Mouse (Mus musculus) gastrocnemius, adult 2 months (tissue): ENCODE data around the gene Cdc73. TPM values are rescaled to one million over a fixed set of nuclear protein-coding genes. Genes with fewer than 3 reads are reported as not detected.
A peak's percentile ranks its signal among the peaks of the same experiment; 100 is the strongest.
"Not testable (repeated sequence)": the region's sequence is repeated elsewhere in the genome, so short reads cannot be mapped to it uniquely, and the experiment has no call there.

Experiments used
- DNase-seq: peaks from one replicate; pipeline ENCODE4 v3.0.0; 2022
- H3K27ac ChIP-seq: fragments of 200-600 bp; 2 replicates; pipeline ENCODE4 v1.8.1; 2022; ENCODE audit warnings: mild to moderate bottlenecking
- H3K4me3 ChIP-seq: fragments of 200-600 bp; 2 replicates; pipeline ENCODE4 v1.8.1; 2022; ENCODE audit warnings: mild to moderate bottlenecking, moderate library complexity
- CTCF ChIP-seq: fragments of 200-600 bp; IDR thresholded peaks from 2 replicates; pipeline ENCODE4 v1.8.1; 2022; ENCODE audit warnings: antibody characterized with exemption, mild to moderate bottlenecking, moderate library complexity
- intact Hi-C: fragments of 180-260 bp; cut with DNase I; formaldehyde crosslinking; loops from one replicate; pipeline ENCODE4 v1.15.1; 2025
- long read RNA-seq, 2 experiments: library from polyadenylated mRNA; stranded (forward); transcript quantifications; one replicate each; pipeline ENCODE4 v2.0.0; 2021
- total RNA-seq, 2 experiments: library from RNA; stranded (reverse); gene quantifications; 2 replicates each; pipeline ENCODE4 v1.2.3; 2021

The Cdc73 gene
- total RNA-seq = 10 to 100 TPM; 48.8 to 52.7 TPM
- long read RNA-seq, experiment 1, full-length matches to known transcripts = 25 of 31 reads
- long read RNA-seq, experiment 1, partial matches to known transcripts = 0 of 31 reads
- long read RNA-seq, experiment 1, other reads (novel, unspliced or antisense) = 6 of 31 reads
- long read RNA-seq, experiment 2, full-length matches to known transcripts = 31 of 38 reads
- long read RNA-seq, experiment 2, partial matches to known transcripts = 1 of 38 reads
- long read RNA-seq, experiment 2, other reads (novel, unspliced or antisense) = 6 of 38 reads

DNA sequence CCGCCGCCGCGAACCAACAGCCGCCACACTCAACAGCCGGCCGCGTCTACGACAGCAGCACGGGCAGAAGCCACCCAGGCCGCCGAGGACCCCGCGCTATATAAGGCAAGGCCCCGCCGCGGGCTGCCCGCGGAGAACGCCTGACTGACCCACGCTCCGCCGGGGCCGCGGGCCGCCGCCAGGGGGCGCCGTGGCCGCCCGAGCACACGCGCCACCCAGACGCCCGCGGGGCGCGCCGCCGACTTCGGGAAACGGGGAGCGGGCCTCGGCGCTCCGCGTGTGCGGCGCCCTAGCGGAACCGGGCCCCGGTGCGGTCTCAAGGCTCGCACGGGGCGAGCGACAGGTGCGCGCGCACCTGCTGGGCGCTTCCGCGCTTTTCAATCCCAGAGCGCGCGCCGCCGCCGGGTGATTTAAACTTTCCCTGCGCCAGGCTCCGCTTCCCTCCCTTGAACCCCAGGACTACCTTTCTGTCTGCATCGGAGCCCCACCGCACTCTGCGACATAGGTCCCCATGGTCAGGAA, at the start of gene Cdc73:
TSS of gene Cdc73 (minus strand) at position 153 of the 522 bp plus-strand sequence.
- peak; percentile 95 for DNase-seq
- peak within 1 kb of the TSS; percentile 96 for H3K27ac ChIP-seq
- peak; percentile 85 for TF ChIP-seq CTCF

DNA sequence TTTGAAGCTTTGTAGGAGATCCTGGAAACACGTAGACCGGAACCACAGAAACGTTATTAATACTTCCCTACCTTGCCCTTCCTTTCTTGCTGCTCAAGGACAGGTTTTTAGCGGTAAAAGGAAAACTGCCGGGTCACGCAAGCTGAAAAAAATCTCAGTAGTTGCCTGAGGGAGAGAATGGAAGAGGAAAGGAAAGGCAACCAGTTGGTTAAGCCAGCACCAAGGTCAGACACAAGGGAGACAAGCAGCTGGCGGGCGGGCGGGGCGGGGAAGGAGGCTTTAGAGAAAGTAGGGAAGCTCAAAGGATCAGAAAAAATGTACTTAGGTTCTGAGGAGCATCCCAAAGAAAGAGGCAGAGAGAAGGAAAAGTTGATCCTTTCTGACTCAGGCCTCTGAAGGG, 43.2 kb upstream of the Cdc73 start:
- Histone ChIP-seq H3K4me3 (no peak overlapping the region), H3K27ac (no peak overlapping the region)
- no peak for TF ChIP-seq CTCF
- DNase-seq = no peak
- intact Hi-C loops = no loop called here

More for the DNA sequence above, at the start of gene Cdc73:
- H3K4me3 ChIP-seq = peak within 1 kb of the TSS; percentile 71
- intact Hi-C loops = loop anchor here (2.0 kb wide), 3 partner anchors 36 to 304 kb away; partner anchors contain the start of genes Trove2 and Uchl5

DNA sequence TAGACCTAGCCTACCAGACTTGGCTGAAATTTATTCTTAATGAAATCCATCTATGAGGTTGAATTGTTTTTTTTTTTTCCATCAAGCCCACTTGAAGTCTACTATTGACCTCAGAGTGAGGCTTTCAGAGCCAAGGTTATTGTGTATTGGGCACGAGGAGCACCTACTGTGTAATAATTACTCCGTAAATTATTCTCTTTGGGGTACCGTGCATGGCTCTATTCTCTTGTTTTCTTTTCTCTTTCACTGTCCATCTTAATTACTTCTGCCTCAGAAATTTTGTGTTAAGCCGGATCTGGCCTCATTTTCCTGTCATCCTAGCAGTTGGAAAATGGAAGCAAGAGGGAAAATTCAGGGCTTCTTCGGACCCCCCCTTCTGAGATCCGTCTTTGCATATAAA, 39.5 kb upstream of the Cdc73 start:
- intact Hi-C loops = no loop called here
- Histone ChIP-seq H3K27ac (no peak overlapping the region), H3K4me3 (no peak overlapping the region)
- DNase-seq = no peak
- no peak for TF ChIP-seq CTCF

DNA sequence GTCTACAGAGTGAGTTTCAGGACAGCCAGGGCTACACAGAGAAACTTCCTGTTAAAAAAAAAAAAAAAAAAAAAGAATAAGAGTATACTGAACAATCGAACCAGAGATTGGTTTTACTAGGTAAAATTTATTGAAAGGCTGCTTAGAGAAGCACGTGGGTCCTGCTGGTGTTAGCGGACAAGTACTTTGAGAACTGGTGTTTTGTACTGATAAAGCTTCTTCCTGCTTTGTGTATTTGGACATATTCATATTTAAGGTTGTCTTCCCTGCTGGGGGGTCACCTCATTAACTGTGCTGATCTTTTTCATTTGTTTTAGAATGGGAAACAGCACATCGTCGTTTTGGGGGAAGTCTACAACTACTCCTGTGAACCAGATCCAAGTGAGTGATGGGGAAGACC, 38.6 kb upstream of the Cdc73 start:
- no peak for DNase-seq
- TF ChIP-seq CTCF = no peak
- Histone ChIP-seq H3K27ac (no peak overlapping the region), H3K4me3 (no peak overlapping the region)
- intact Hi-C loops = no loop called here

DNA sequence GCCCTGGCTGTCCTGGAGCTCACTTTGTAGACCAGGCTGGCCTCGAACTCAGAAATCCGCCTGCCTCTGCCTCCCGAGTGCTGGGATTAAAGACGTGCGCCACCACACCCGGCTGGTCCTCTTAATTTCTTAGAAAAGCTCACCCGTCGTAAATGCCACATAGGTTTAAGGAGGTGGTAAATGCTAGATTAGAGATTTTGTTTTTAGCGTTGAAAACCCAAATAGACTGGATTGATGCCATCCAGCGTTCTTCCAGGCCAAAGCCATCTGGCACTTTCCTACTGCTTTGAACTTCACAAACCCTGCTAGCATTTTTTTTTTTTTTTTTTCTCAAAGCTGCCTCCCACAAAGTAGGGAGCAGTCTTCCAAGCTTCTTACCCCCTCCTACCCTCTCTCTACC, 37.9 kb upstream of the Cdc73 start:
- intact Hi-C loops = no loop called here
- no peak for TF ChIP-seq CTCF
- H3K4me3 ChIP-seq = peak overlapping the region; percentile 94
- no peak for DNase-seq
- no peak overlapping the region; the same call in 1 of the 2 replicates for H3K27ac ChIP-seq

DNA sequence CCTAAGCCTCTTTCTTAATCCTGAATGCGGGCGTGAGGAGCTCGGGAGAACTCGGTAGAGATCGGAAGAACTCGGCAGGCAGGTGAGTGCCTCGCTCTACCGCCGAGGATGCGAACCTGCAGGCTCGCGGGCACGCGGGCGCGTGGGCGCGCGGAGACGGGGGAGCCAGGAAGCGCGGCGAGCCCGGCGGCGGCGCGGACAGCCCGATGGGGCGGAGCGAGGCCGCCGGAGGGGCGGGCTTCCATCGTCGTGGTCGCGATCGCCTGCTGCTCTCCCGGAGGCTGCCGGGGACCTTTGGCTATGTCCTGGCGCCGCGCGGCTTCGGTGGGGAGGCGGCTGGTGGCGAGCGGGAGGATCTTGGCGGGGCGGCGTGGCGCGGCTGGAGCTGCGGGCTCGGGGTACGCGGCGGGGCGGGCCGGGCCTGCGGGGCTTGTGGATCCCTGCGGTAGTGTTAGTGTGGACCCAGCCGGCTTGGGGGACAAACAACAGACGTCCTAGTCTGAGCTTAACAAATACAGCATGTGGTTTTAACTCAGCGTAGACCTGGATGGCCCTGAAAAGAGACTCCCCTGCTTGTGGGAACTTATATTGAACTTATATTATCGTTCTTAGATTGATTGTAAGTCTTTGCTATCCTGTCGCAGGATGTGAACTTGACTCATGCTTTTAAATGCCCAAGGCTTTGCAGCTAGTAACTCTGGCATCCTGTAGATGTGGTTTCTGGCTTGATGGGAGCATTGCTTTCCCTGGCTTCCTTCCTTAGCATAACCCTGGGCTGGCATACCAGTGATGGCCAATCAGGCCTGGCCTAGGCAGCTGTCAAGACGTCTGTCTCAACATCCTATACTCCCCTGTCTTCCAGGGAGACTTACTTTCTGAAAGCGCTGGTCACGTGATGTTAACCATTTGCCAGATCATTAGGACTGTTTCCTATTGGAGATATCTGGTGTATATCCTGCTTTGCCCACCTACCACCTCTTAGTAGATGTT, 37.0 kb upstream of the Cdc73 start:
- TF ChIP-seq CTCF = no peak; the same call in 1 of the 2 replicates
- peak; percentile 92 for DNase-seq
- H3K27ac ChIP-seq = peak overlapping the region; percentile 84
- intact Hi-C loops = loop anchor here (2.0 kb wide), 2 partner anchors 37 kb away; partner anchors contain the start of genes Cdc73, Trove2 and Uchl5
- H3K4me3 ChIP-seq = peak overlapping the region; percentile 94

DNA sequence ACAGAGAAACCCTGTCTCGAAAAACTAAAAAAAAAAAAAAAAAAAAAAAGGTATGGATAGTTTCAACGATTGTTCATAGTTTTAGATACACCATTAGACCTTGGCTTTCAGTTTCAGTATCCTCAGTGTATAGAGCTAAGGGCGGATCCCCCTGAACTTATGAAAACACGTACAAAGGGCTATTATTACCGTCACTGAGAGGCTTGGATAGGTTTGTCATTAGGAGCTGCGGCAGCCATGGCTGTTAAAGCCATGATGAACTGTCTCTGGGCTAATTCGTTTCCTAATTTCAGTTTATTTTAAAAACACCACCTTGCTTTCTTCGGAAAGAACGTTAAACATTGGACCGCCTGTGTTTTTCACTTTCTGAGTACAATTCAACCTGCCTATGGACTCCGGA, 36.1 kb upstream of the Cdc73 start:
- intact Hi-C loops = loop anchor here (2.0 kb wide), 2 partner anchors 36 to 38 kb away; partner anchors contain the start of genes Cdc73, Trove2 and Uchl5
- Histone ChIP-seq H3K4me3 (peak overlapping the region; percentile 94), H3K27ac (peak overlapping the region; percentile 84)
- DNase-seq = no peak
- no peak for TF ChIP-seq CTCF

DNA sequence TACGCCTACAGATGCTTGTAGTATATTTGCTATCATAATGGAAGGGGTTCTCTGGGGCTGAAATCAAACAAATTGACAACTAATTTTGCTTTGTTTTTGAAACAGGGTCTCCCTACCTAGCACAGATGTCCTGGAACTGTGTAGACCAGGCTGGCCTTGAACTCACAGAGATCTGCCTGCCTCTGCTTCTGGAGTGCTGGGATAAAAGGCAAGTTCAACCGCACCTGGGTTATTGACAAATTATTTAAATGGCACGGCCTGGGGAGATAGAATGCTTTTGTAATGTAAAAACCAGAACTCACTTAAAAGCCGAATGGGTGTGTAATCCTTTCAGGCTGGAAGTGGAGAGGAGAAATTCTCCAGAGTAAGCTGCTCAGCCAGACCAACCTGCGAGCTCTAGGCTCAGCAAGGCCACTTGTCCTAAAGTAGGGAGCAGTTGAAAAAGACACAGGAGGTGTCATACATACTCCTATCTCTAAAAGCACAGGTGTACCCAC, 31.3 kb upstream of the Cdc73 start:
- H3K4me3 ChIP-seq = no peak overlapping the region
- H3K27ac ChIP-seq = no peak overlapping the region
- no peak for DNase-seq
- intact Hi-C loops = no loop called here
- TF ChIP-seq CTCF = no peak

DNA sequence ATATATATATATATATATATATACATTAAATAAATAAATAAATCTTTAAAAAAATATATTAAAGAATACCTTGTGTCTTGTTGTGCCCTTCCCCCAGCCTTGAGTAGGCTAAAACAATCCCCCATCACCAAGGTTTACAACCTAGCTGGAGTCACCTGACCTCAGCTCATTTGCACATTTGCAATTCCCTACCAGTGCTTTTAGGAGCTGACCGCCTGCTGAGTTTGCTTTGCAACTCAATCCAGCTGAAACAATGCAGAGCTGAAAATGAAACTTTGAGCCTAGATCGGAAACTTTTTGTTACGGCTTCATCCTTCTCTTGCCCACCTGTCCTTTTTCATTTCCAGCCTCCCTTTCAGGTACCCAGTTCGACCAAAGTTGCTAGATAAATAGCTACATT, 29.0 kb upstream of the Cdc73 start:
- TF ChIP-seq CTCF = no peak
- no peak for DNase-seq
- Histone ChIP-seq H3K4me3 (no peak overlapping the region), H3K27ac (no peak overlapping the region)
- intact Hi-C loops = no loop called here

DNA sequence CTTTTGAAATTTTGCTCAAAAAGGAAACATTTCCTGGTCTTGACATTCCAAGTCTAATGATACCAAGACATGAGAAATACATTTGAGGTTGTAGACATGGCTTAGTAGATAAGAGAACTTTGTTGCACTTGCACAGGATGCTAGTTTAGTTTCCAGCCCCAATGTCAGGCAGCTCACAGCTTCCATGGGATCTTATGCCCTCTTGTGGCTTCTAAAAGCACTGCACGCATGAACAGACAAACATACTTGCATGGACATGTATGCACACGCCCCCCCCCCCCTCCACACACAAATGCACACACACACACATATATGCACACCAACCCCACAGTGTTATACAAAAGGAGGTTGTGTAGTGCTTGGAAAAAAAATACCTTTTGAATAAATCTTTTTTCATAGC, 28.2 kb upstream of the Cdc73 start:
- H3K4me3 ChIP-seq = no peak overlapping the region
- intact Hi-C loops = no loop called here
- TF ChIP-seq CTCF = peak; percentile 26; the same call in 1 of the 2 replicates
- DNase-seq = no peak
- H3K27ac ChIP-seq = no peak overlapping the region

DNA sequence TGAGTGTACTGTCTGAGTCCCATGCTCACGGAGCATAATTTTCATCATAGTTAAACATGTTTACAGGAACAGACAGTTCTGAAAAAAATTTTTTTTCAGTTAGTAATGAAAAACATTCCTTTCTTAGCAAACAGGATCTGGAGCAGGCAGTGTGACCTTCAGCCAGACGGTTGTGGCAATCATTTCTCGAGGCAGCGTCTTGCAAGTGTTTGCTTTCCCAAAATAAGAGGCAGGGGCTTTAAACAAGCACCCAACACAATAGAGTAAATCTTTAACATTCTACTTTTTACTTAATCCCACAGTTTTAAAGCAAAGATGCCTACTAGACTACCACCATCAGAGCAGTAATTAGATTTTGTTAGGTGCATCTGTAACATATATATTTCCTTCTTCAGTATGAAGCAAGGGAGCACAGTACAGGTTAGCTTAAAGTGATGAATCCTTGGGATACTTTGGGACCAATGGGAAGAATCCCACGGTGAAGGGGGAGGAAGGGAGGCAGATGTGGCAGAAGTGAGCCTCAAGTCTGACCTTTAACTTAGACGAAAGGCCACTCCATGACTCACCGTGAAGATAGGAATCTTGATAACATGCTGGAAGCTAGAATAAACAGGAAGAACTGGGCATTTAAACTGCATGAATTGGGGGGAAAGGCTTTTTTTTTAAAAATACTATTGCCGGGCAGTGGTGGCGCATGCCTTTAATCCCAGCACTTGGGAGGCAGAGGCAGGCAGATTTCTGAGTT, 25.2 kb upstream of the Cdc73 start:
- H3K4me3 ChIP-seq = no peak overlapping the region
- H3K27ac ChIP-seq = no peak overlapping the region
- no peak for DNase-seq
- intact Hi-C loops = no loop called here
- no peak for TF ChIP-seq CTCF

DNA sequence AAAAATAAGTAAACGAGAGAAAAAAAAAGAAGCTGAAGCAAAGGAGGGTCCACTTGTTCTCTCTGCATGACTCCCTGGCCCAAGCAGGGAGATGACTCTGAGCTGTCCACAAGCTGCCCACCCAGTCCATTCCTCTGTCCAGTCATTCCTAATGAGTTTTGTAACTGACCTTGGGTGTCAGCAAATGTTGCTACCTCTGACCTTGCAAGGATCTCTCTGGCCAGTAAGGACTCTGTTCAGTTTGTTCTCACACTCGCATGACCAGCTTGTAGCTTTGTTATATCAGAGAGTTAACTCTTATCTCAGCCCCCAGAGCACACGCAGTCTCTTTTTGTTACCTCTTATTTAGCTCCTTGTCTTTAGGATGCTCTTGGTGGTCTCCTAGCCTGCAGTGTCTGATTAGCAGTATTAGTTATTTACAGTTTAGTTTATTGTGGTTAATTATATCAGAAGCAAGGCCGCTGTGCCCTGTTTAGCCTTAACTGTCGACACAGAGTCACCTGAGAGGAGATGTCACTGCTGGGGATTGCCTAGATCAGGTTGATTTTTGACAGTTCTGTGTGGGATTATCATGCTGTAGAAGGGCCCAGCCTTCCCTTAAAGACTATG, 21.9 kb upstream of the Cdc73 start:
- H3K27ac ChIP-seq = no peak overlapping the region
- DNase-seq = no peak
- intact Hi-C loops = no loop called here
- no peak overlapping the region for H3K4me3 ChIP-seq
- no peak for TF ChIP-seq CTCF

DNA sequence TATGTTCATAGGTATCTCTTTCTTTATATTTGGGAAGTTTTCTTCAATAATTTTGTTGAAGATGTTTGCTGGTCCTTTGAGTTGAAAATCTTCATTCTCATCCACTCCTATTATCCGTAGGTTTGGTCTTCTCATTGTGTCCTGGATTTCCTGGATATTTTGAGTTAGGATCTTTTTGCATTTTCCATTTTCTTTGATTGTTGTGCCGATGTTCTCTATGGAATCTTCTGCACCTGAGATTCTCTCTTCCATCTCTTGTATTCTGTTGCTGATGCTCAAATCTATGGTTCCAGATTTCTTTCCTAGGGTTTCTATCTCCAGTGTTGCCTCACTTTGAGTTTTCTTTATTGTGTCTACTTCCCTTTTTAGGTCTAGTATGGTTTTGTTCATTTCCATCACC, 13.3 kb upstream of the Cdc73 start, which contains the start of gene Glrx2:
TSS of gene Glrx2 (plus strand) at position 301 of the 400 bp plus-strand sequence.
- DNase-seq, intact Hi-C loops, H3K4me3 ChIP-seq, H3K27ac ChIP-seq: not testable (repeated sequence)
